Mouse (Mus musculus) hindbrain, embryonic 11.5 days (tissue): ENCODE data around the gene D130040H23Rik. TPM values are rescaled to one million over a fixed set of nuclear protein-coding genes. Genes with fewer than 3 reads are reported as not detected.
"Not testable (repeated sequence)": the region's sequence is repeated elsewhere in the genome, so short reads cannot be mapped to it uniquely, and the experiment has no call there.

ENCODE experiments used
- ATAC-seq: fragments of 200-750 bp; cut with Nextera tagmentation; 2 replicates; pipeline ENCODE4 v1.8.0; 2017; ENCODE audit warnings: mild to moderate bottlenecking, moderate TSS enrichment, moderate library complexity; ENCODE audit not compliant: low FRiP score
- DNase-seq: peaks from one replicate; pipeline ENCODE4 v3.0.0-alpha.2; 2015; ENCODE audit warnings: low spot score
- H3K27ac ChIP-seq: fragments of 300-500 bp; sonication (generic); 2 replicates; pipeline ENCODE4 v1.5.1; 2014; ENCODE audit warnings: mild to moderate bottlenecking, low read depth, low read length
- H3K27me3 ChIP-seq: fragments of 300-500 bp; sonication (generic); 2 replicates; pipeline ENCODE4 v1.6.1; 2014; ENCODE audit warnings: mild to moderate bottlenecking, low read length, moderate library complexity, mixed read lengths; ENCODE audit not compliant: control insufficient read depth, insufficient read depth
- H3K36me3 ChIP-seq: fragments of 300-500 bp; sonication (generic); 2 replicates; pipeline ENCODE4 v1.6.1; 2014; ENCODE audit warnings: mild to moderate bottlenecking, low read length, moderate library complexity, mixed read lengths; ENCODE audit not compliant: control insufficient read depth, insufficient read depth
- H3K4me1 ChIP-seq: fragments of 300-500 bp; sonication (generic); replicated peaks from 2 replicates; pipeline ENCODE4 v1.6.1; 2014; ENCODE audit warnings: low read length, mixed read lengths; ENCODE audit not compliant: control insufficient read depth, insufficient read depth
- H3K4me2 ChIP-seq: fragments of 300-500 bp; sonication (generic); replicated peaks from 2 replicates; pipeline ENCODE4 v1.6.1; 2014; ENCODE audit warnings: mild to moderate bottlenecking, low read depth, low read length
- H3K4me3 ChIP-seq: fragments of 300-500 bp; sonication (generic); 2 replicates; pipeline ENCODE4 v1.5.1; 2014; ENCODE audit warnings: low read depth, low read length
- H3K9ac ChIP-seq: fragments of 300-500 bp; sonication (generic); 2 replicates; pipeline ENCODE4 v1.6.1; 2014; ENCODE audit warnings: low read depth, low read length
- H3K9me3 ChIP-seq: fragments of 300-500 bp; sonication (generic); 2 replicates; pipeline ENCODE4 v1.6.1; 2016; ENCODE audit warnings: low read length; ENCODE audit not compliant: control insufficient read depth
- WGBS: fragments of 180-500 bp; shearing (Covaris S2); extraction: QIAGEN DNeasy Blood & Tissue Kit; methylation state at CpG from one replicate; pipeline ENCODE4 v1.1.7; 2014; 5-methylcytosine and 5-hydroxymethylcytosine counted together
- polyA plus RNA-seq: library from polyadenylated mRNA; unstranded; fragments of >200 nt; fragmentation: Nextera tagmentation; extraction: Ambion mirVana; gene quantifications from 2 replicates; pipeline ENCODE4 v1.2.1, GENCODE M21; 2014

D130040H23Rik gene
- 6.3 and 10.6 TPM in 2 replicates for polyA plus RNA-seq

GRCm38 (mm10) chr8:69270386-69271202 lies at the start of gene D130040H23Rik:
TSS of gene D130040H23Rik (plus strand) at chr8:69271080.
- no peaks in the 10 kb centered on the region for H3K36me3 ChIP-seq
- peak within 1 kb of the TSS; percentile 59 for H3K9ac ChIP-seq
- 0 out of 2 replicates have a peak within 1 kb of the TSS, but pooled peaks have one; percentile 31 for H3K27ac ChIP-seq
- no peaks in the 10 kb centered on the region; the same call in 1 of the 2 replicates for H3K4me1 ChIP-seq
- peak within 1 kb of the TSS; percentile 42 for H3K4me2 ChIP-seq
- WGBS: 9% methylated on average over 12 of the region's 12 CpGs
- peak; percentile 100 for ATAC-seq
- no peaks in the 10 kb centered on the region for H3K9me3 ChIP-seq
- H3K27me3 ChIP-seq: no peaks in the 10 kb centered on the region
- peak within 1 kb of the TSS; percentile 48 for H3K4me3 ChIP-seq
- DNase-seq: peak; percentile 84

- DNase-seq: no peak
- WGBS: 83% methylated on average over 2 of the region's 2 CpGs
- no peak overlapping the region for H3K4me3 ChIP-seq
- no peaks in the 10 kb centered on the region for H3K36me3 ChIP-seq
- no peaks in the 10 kb centered on the region for H3K27me3 ChIP-seq
- H3K4me1 ChIP-seq: no peaks in the 10 kb centered on the region
- H3K4me2 ChIP-seq: no peak overlapping the region
- no peak overlapping the region for H3K9ac ChIP-seq
- H3K9me3 ChIP-seq: no peaks in the 10 kb centered on the region
- ATAC-seq: no peak
- no peak overlapping the region for H3K27ac ChIP-seq
Observed at GRCm38 (mm10) chr8:69242541-69242940, 28.3 kb upstream of the D130040H23Rik start.

GRCm38 (mm10) chr8:69268525-69268924 lies 2.4 kb upstream of the D130040H23Rik start:
- H3K9me3 ChIP-seq: no peaks in the 10 kb centered on the region
- no peaks in the 10 kb centered on the region for H3K36me3 ChIP-seq
- no peak for ATAC-seq
- H3K27me3 ChIP-seq: no peaks in the 10 kb centered on the region
- no peak overlapping the region for H3K27ac ChIP-seq
- H3K9ac ChIP-seq: no peak overlapping the region
- no peaks in the 10 kb centered on the region; the same call in 1 of the 2 replicates for H3K4me1 ChIP-seq
- 66% methylated on average over 4 of the region's 4 CpGs for WGBS
- no peak overlapping the region for H3K4me3 ChIP-seq
- no peak overlapping the region for H3K4me2 ChIP-seq
- DNase-seq: peak; percentile 3

- H3K27ac ChIP-seq: 0 out of 2 replicates have a peak overlapping the region, but pooled peaks have one; percentile 31
- WGBS: 13% methylated on average over 6 of the region's 6 CpGs
- H3K36me3 ChIP-seq: no peaks in the 10 kb centered on the region
- H3K9ac ChIP-seq: peak overlapping the region; percentile 59
- H3K4me2 ChIP-seq: peak overlapping the region; percentile 42
- no peaks in the 10 kb centered on the region for H3K9me3 ChIP-seq
- H3K27me3 ChIP-seq: no peaks in the 10 kb centered on the region
- H3K4me1 ChIP-seq: no peaks in the 10 kb centered on the region; the same call in 1 of the 2 replicates
- DNase-seq: no peak
- peak overlapping the region; percentile 48 for H3K4me3 ChIP-seq
- peak; percentile 94 for ATAC-seq
Observed at GRCm38 (mm10) chr8:69271203-69271554, 299 bp downstream of the D130040H23Rik start.

- Histone ChIP-seq H3K4me1 (no peaks in the 10 kb centered on the region; the same call in 1 of the 2 replicates), H3K36me3 (no peaks in the 10 kb centered on the region), H3K27ac (no peak overlapping the region), H3K9ac (no peak overlapping the region), H3K4me2 (no peak overlapping the region), H3K9me3 (no peaks in the 10 kb centered on the region), H3K4me3 (no peak overlapping the region), H3K27me3 (no peaks in the 10 kb centered on the region)
- DNase-seq: no peak
- WGBS: 89% methylated on average over 6 of the region's 6 CpGs
- no peak for ATAC-seq
Observed at GRCm38 (mm10) chr8:69272435-69272834, 1.6 kb downstream of the D130040H23Rik start.

- Histone ChIP-seq H3K4me1 (no peaks in the 10 kb centered on the region), H3K27ac (no peak overlapping the region), H3K9ac (no peak overlapping the region), H3K27me3 (no peaks in the 10 kb centered on the region), H3K4me2 (no peak overlapping the region), H3K9me3 (no peaks in the 10 kb centered on the region), H3K4me3 (no peak overlapping the region), H3K36me3 (no peaks in the 10 kb centered on the region)
- DNase-seq (no peak), ATAC-seq (no peak)
- WGBS: 87% methylated on average over 2 of the region's 2 CpGs
Observed at GRCm38 (mm10) chr8:69324771-69325170, 53.9 kb downstream of the D130040H23Rik start.

- ATAC-seq (peak; percentile 91), DNase-seq (peak; percentile 91)
- Histone ChIP-seq H3K36me3 (no peaks in the 10 kb centered on the region), H3K4me3 (peak overlapping the region; percentile 21), H3K4me1 (no peaks in the 10 kb centered on the region), H3K9me3 (no peaks in the 10 kb centered on the region), H3K9ac (no peak overlapping the region), H3K27ac (no peak overlapping the region), H3K4me2 (peak overlapping the region; percentile 47), H3K27me3 (no peaks in the 10 kb centered on the region)
- 14% methylated on average over 24 of the region's 24 CpGs for WGBS
Observed at GRCm38 (mm10) chr8:69328301-69329288, 57.7 kb downstream of the D130040H23Rik start.

- H3K9ac ChIP-seq, H3K4me1 ChIP-seq, DNase-seq, H3K9me3 ChIP-seq, H3K27me3 ChIP-seq, ATAC-seq, H3K27ac ChIP-seq, H3K36me3 ChIP-seq: not testable (repeated sequence)
- Histone ChIP-seq H3K4me3 (peak overlapping the region; percentile 21), H3K4me2 (peak overlapping the region; percentile 47)
- 70% methylated on average over 6 of the region's 6 CpGs for WGBS
Observed at GRCm38 (mm10) chr8:69329289-69329688, 58.4 kb downstream of the D130040H23Rik start.
